Mouse (Mus musculus) MEL (cell line): ENCODE data around the gene Apc2. TPM values are rescaled to one million over a fixed set of nuclear protein-coding genes. Genes with fewer than 3 reads are reported as not detected.

Source experiments
- DNase-seq: peaks from one replicate; pipeline ENCODE4 v3.0.0; 2011; ENCODE audit warnings: low read depth, low spot score
- H3K27ac ChIP-seq: 2 replicates; pipeline ENCODE4 v1.5.1; 2012; ENCODE audit warnings: low read depth, mild to moderate bottlenecking, control low read depth, low read length, moderate library complexity; ENCODE audit not compliant: control insufficient read depth
- H3K27me3 ChIP-seq, 2 experiments: fragments of 150-350 bp in 1 of 2; sonication (generic) in 1 of 2; 2 replicates each; pipeline ENCODE4 v1.6.1; 2012; ENCODE audit warnings: low read length in 2 of 2, mild to moderate bottlenecking in 2 of 2, improper control_type of control experiment in 1 of 2, moderate library complexity in 1 of 2; ENCODE audit not compliant: insufficient read depth in 2 of 2, control insufficient read depth in 1 of 2
- H3K36me3 ChIP-seq, 2 experiments: 2 replicates each; pipeline ENCODE4 v1.6.1; 2012 to 2014; ENCODE audit warnings: low read length in 2 of 2, improper control_type of control experiment in 1 of 2, inconsistent platforms in 1 of 2, mild to moderate bottlenecking in 1 of 2; ENCODE audit not compliant: insufficient read depth in 2 of 2, control insufficient read depth in 1 of 2
- H3K4me1 ChIP-seq, 2 experiments: fragments of 150-350 bp in 1 of 2; sonication (generic) in 1 of 2; 2 replicates each; pipeline ENCODE4 v1.6.1; 2012; ENCODE audit warnings: low read length in 2 of 2, improper control_type of control experiment in 1 of 2, mild to moderate bottlenecking in 1 of 2; ENCODE audit not compliant: insufficient read depth in 2 of 2, control insufficient read depth in 1 of 2
- H3K4me3 ChIP-seq, 2 experiments: fragments of 150-350 bp in 1 of 2; sonication (generic) in 1 of 2; 2 replicates each; pipeline ENCODE4 v1.5.1; 2012; ENCODE audit warnings: low read depth in 2 of 2, low read length in 2 of 2, mild to moderate bottlenecking in 2 of 2, moderate library complexity in 2 of 2, control low read depth in 1 of 2, improper control_type of control experiment in 1 of 2; ENCODE audit not compliant: control insufficient read depth in 1 of 2, insufficient read depth in 1 of 2
- H3K79me2 ChIP-seq: 2 replicates; pipeline ENCODE4 v1.6.1; 2012; ENCODE audit warnings: mild to moderate bottlenecking, low read length, moderate library complexity; ENCODE audit not compliant: control insufficient read depth, poor library complexity, insufficient read depth
- H3K9ac ChIP-seq: 2 replicates; pipeline ENCODE4 v1.6.1; 2012; ENCODE audit warnings: low read depth, mild to moderate bottlenecking, control low read depth, low read length, moderate library complexity; ENCODE audit not compliant: control insufficient read depth, poor library complexity, severe bottlenecking
- H3K9me3 ChIP-seq: fragments of 150-350 bp; sonication (generic); replicated peaks from 2 replicates; pipeline ENCODE4 v1.6.1; 2012; ENCODE audit warnings: mild to moderate bottlenecking, low read length, improper control_type of control experiment, moderate library complexity; ENCODE audit not compliant: insufficient read depth
- BHLHE40 ChIP-seq: IDR thresholded peaks from 2 replicates; pipeline ENCODE4 v1.6.1; 2012; ENCODE audit warnings: low read depth, mild to moderate bottlenecking, inconsistent platforms, low read length, improper control_type of control experiment, borderline replicate concordance
- CHD1 ChIP-seq: IDR thresholded peaks from 2 replicates; pipeline ENCODE4 v1.6.1; 2012; ENCODE audit warnings: low read depth, mild to moderate bottlenecking, inconsistent platforms, low read length, improper control_type of control experiment
- ELF1 ChIP-seq: IDR thresholded peaks from 2 replicates; pipeline ENCODE4 v1.6.1; 2014; ENCODE audit warnings: low read depth, mild to moderate bottlenecking, inconsistent platforms, low read length, improper control_type of control experiment, moderate library complexity
- EP300 ChIP-seq, 2 experiments: IDR thresholded peaks; 2 replicates each; pipeline ENCODE4 v1.6.1; 2011; ENCODE audit warnings: improper control_type of control experiment in 2 of 2, low read length in 2 of 2, low read depth in 1 of 2, mild to moderate bottlenecking in 1 of 2
- ETS1 ChIP-seq: IDR thresholded peaks from 2 replicates; pipeline ENCODE4 v1.6.1; 2012; ENCODE audit warnings: low read depth, mild to moderate bottlenecking, inconsistent platforms, low read length, improper control_type of control experiment, moderate library complexity
- GATA1 ChIP-seq: IDR thresholded peaks from 2 replicates; pipeline ENCODE4 v1.6.1; 2011; ENCODE audit warnings: low read depth, low read length, improper control_type of control experiment
- HCFC1 ChIP-seq: IDR thresholded peaks from 2 replicates; pipeline ENCODE4 v1.6.1; 2012; ENCODE audit warnings: low read depth, mild to moderate bottlenecking, inconsistent platforms, low read length, improper control_type of control experiment, moderate library complexity
- KAT2A ChIP-seq: conservative IDR thresholded peaks from 2 replicates; pipeline ENCODE4 v1.6.1; 2012; ENCODE audit warnings: low read depth, low read length, improper control_type of control experiment, inconsistent platforms
- MAFK ChIP-seq: IDR thresholded peaks from 2 replicates; pipeline ENCODE4 v1.6.1; 2011; ENCODE audit warnings: low read depth, mild to moderate bottlenecking, low read length, improper control_type of control experiment, borderline replicate concordance
- MAX ChIP-seq: IDR thresholded peaks from 2 replicates; pipeline ENCODE4 v1.6.1; 2011; ENCODE audit warnings: low read length, improper control_type of control experiment
- MEF2A ChIP-seq: IDR thresholded peaks from 2 replicates; pipeline ENCODE4 v1.6.1; 2014; ENCODE audit warnings: low read depth, mild to moderate bottlenecking, inconsistent platforms, low read length, improper control_type of control experiment; ENCODE audit not compliant: poor library complexity, insufficient replicate concordance, severe bottlenecking; ENCODE audit errors: extremely low read depth
- MYC ChIP-seq: IDR thresholded peaks from 2 replicates; pipeline ENCODE4 v1.6.1; 2011; ENCODE audit warnings: low read depth, mild to moderate bottlenecking, low read length, improper control_type of control experiment, moderate library complexity
- NRF1 ChIP-seq: IDR thresholded peaks from 2 replicates; pipeline ENCODE4 v1.6.1; 2014; ENCODE audit warnings: low read depth, mild to moderate bottlenecking, inconsistent platforms, low read length, improper control_type of control experiment, moderate library complexity; ENCODE audit not compliant: poor library complexity, insufficient read depth, severe bottlenecking
- POLR2A ChIP-seq, 2 experiments: IDR thresholded peaks; 2 replicates each; pipeline ENCODE4 v1.6.1; 2011 to 2012; ENCODE audit warnings: low read length in 2 of 2, mild to moderate bottlenecking in 2 of 2, control low read depth in 1 of 2, improper control_type of control experiment in 1 of 2, low read depth in 1 of 2, moderate library complexity in 1 of 2; ENCODE audit not compliant: control insufficient read depth in 1 of 2, insufficient read depth in 1 of 2, poor library complexity in 1 of 2
- POLR2AphosphoS2 ChIP-seq: IDR thresholded peaks from 2 replicates; pipeline ENCODE4 v1.6.1; 2011; ENCODE audit warnings: low read length, improper control_type of control experiment
- POLR2AphosphoS5 ChIP-seq: IDR thresholded peaks from 2 replicates; pipeline ENCODE4 v1.6.1; 2012; ENCODE audit warnings: low read depth, borderline replicate concordance, mild to moderate bottlenecking, inconsistent platforms, low read length, moderate library complexity, mixed read lengths
- RAD21 ChIP-seq: IDR thresholded peaks from 2 replicates; pipeline ENCODE4 v1.6.1; 2011; ENCODE audit warnings: mild to moderate bottlenecking, low read depth, low read length, improper control_type of control experiment
- RCOR1 ChIP-seq: IDR thresholded peaks from 2 replicates; pipeline ENCODE4 v1.6.1; 2012; ENCODE audit warnings: low read depth, mild to moderate bottlenecking, inconsistent platforms, low read length, improper control_type of control experiment
- SMC3 ChIP-seq: IDR thresholded peaks from 2 replicates; pipeline ENCODE4 v1.6.1; 2011; ENCODE audit warnings: low read depth, low read length, improper control_type of control experiment
- TAL1 ChIP-seq: IDR thresholded peaks from 2 replicates; pipeline ENCODE4 v1.6.1; 2012; ENCODE audit warnings: mild to moderate bottlenecking, inconsistent platforms, low read length, moderate library complexity, mixed read lengths
- TBP ChIP-seq: IDR thresholded peaks from 2 replicates; pipeline ENCODE4 v1.8.0; 2011; ENCODE audit warnings: low read depth, low read length, improper control_type of control experiment
- TCF12 ChIP-seq: IDR thresholded peaks from 2 replicates; pipeline ENCODE4 v1.6.1; 2014; ENCODE audit warnings: low read depth, mild to moderate bottlenecking, inconsistent platforms, low read length, improper control_type of control experiment, moderate library complexity
- USF1 ChIP-seq: IDR thresholded peaks from 2 replicates; pipeline ENCODE4 v1.6.1; 2014; ENCODE audit warnings: low read depth, mild to moderate bottlenecking, inconsistent platforms, low read length, improper control_type of control experiment, moderate library complexity
- USF2 ChIP-seq, 2 experiments: IDR thresholded peaks; 2 replicates each; pipeline ENCODE4 v1.6.1; 2011 to 2012; ENCODE audit warnings: improper control_type of control experiment in 2 of 2, low read length in 2 of 2, borderline replicate concordance in 1 of 2, inconsistent platforms in 1 of 2, low read depth in 1 of 2, mild to moderate bottlenecking in 1 of 2; ENCODE audit not compliant: insufficient read depth in 1 of 2
- ZC3H11A ChIP-seq: IDR thresholded peaks from 2 replicates; pipeline ENCODE4 v1.6.1; 2012; ENCODE audit warnings: low read depth, mild to moderate bottlenecking, inconsistent platforms, low read length, improper control_type of control experiment
- ZKSCAN1 ChIP-seq: IDR thresholded peaks from 2 replicates; pipeline ENCODE4 v1.6.1; 2012; ENCODE audit warnings: low read depth, mild to moderate bottlenecking, inconsistent platforms, low read length, improper control_type of control experiment, moderate library complexity
- ZNF384 ChIP-seq: IDR thresholded peaks from 2 replicates; pipeline ENCODE4 v1.6.1; 2012; ENCODE audit warnings: low read depth, mild to moderate bottlenecking, inconsistent platforms, low read length, improper control_type of control experiment
- polyA plus RNA-seq, 2 experiments: library from polyadenylated mRNA; stranded (reverse) in 1 of 2; unstranded in 1 of 2; fragments of >175 nt in 1 of 2; fragments of >200 nt in 1 of 2; gene quantifications; 2 replicates each; pipeline versions ENCODE4 v1.2.1 to v1.2.4; 2012; ENCODE audit warnings: low replicate concordance in 2 of 2, low read depth in 1 of 2; ENCODE audit not compliant: insufficient read length in 2 of 2, insufficient read depth in 1 of 2, missing spikeins in 1 of 2
- total RNA-seq: library from RNA; depleted of rRNA; stranded (reverse); fragments of 300-350 nt; gene quantifications from 2 replicates; pipeline ENCODE4 v1.2.3, GENCODE M21; 2012

The Apc2 gene
- total and polyA plus RNA-seq, 3 experiments: 0.58 to 1.2 TPM; not detected in 1

DNA sequence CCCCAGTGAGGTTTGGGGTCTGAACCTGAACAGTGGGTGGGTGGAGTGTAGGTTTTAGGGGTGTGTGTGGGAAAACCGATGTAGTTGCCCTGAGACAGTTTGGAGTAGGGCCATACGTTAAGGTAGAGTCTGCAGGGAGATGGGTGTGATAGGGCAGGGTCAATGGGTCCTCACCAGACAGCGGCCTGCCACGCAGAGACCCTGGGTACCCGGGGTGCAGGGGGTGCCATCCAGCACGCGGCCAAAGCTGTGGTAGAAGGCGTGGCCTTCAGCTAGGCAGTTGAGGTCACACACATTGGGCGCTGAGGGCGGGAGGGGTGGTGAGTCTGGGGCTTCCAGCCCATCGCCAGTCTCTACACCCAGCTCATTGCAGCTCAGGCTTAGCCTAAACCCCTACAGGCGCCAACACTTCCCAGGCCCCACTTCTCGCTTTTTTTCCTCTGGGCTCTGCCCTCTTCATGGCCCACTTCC is 47.7 kb downstream of the Apc2 start:
- H3K4me3 ChIP-seq: peak overlapping the region; percentile 24 to 53
- H3K4me1 ChIP-seq: peaks cover 11 to 25% of the 10 kb centered on the region in 2 experiments
- peaks cover 0 to 14% of the 10 kb centered on the region in 2 experiments; a peak in 2 of 4 replicates for H3K36me3 ChIP-seq
- peak overlapping the region; percentile 37 for H3K9ac ChIP-seq
- H3K27ac ChIP-seq: peak overlapping the region; percentile 81
- H3K27me3 ChIP-seq: no peaks in the 10 kb centered on the region
- TF ChIP-seq NRF1: no peak
- no peak for TF ChIP-seq BHLHE40
- TF ChIP-seq CHD1: no peak
- TF ChIP-seq TBP: 0 out of 2 replicates have a peak, but pooled peaks have one; percentile 18
- no peak for TF ChIP-seq USF2 (IDR thresholded peaks at IDR 0.05; ENCODE audit: borderline replicate concordance in 1 of 2, insufficient read depth in 1 of 2, low read depth in 1 of 2, low read length in 2 of 2)
- no peak for TF ChIP-seq ELF1
- TF ChIP-seq ETS1: no peak
- no peak for TF ChIP-seq ZKSCAN1
- no peak for TF ChIP-seq RAD21
- TF ChIP-seq MAX: peak; percentile 44; the same call in 1 of the 2 replicates
- TF ChIP-seq RCOR1: no peak
- H3K9me3 ChIP-seq: no peaks in the 10 kb centered on the region
- no peaks in the 10 kb centered on the region; the same call in 1 of the 2 replicates for H3K79me2 ChIP-seq
- DNase-seq: peak; percentile 65

DNA sequence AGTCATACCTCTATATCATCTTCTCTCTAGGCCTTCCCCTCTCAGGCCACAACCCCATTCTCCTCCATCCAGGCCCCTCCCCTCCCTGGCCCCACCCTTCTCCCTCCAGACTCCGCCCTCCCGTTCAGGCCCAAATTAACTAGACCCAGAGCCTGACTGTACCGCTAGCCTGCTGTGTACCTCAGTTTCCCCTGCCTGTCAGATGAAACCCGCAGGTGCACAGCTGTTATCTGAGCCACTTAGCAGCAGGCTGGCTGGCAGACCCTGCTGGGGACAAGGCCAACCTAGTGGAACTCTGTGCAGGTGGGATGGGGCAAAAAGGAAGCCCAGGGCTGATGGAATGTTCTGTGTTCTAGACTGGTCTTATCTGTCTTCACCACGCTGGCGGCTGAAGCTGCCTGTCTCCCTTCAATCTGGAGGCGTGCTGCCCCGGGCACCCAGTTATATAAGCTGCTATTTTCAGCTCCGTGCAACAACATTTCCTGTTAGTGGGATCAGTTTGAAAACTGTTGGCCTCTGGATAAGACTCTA is 48.4 kb downstream of the Apc2 start:
- H3K27me3 ChIP-seq: no peaks in the 10 kb centered on the region
- H3K27ac ChIP-seq: peak overlapping the region; percentile 97
- H3K4me3 ChIP-seq: peak overlapping the region; percentile 24 to 53
- H3K9ac ChIP-seq: peak overlapping the region; percentile 52
- no peaks in the 10 kb centered on the region; the same call in 1 of the 2 replicates for H3K79me2 ChIP-seq
- peaks cover 11 to 25% of the 10 kb centered on the region in 2 experiments for H3K4me1 ChIP-seq
- peaks cover 0 to 14% of the 10 kb centered on the region in 2 experiments; a peak in 2 of 4 replicates for H3K36me3 ChIP-seq
- no peaks in the 10 kb centered on the region for H3K9me3 ChIP-seq
- DNase-seq: peak; percentile 93
- TF ChIP-seq TAL1 (peak; percentile 97), USF1 (no peak), RAD21 (no peak), ETS1 (peak; percentile 85), MEF2A (peak; percentile 91), ZC3H11A (no peak), POLR2A (IDR thresholded peaks at IDR 0.05; ENCODE audit: control insufficient read depth in 1 of 2, insufficient read depth in 1 of 2, low read depth in 1 of 2, low read length in 2 of 2, poor library complexity in 1 of 2) (no peak; a peak in 1 of 4 replicates), GATA1 (peak; percentile 83), MYC (peak; percentile 85), POLR2AphosphoS5 (no peak), RCOR1 (peak; percentile 80), KAT2A (no peak; the same call in 1 of the 2 replicates), HCFC1 (0 out of 2 replicates have a peak, but pooled peaks have one; percentile 10), ZKSCAN1 (no peak), SMC3 (no peak), TBP (peak; percentile 30; the same call in 1 of the 2 replicates), MAX (peak; percentile 70), TCF12 (peak; percentile 93), EP300 (IDR thresholded peaks at IDR 0.05; ENCODE audit: low read depth in 1 of 2, low read length in 2 of 2) (peak; percentile 74 to 89), NRF1 (0 out of 2 replicates have a peak, but pooled peaks have one; percentile 20), MAFK (no peak), CHD1 (no peak), ZNF384 (0 out of 2 replicates have a peak, but pooled peaks have one; percentile 9), POLR2AphosphoS2 (no peak), ELF1 (peak; percentile 54; the same call in 1 of the 2 replicates)
